Mouse (Mus musculus) embryonic stem cell, embryonic (primary cell): ENCODE results near the gene Vps9d1.

ENCODE experiments used
- CTCF ChIA-PET, 4 experiments: fragments of 300-600 bp in 2 of 4; fragments of 350-600 bp in 2 of 4; sonication (Branson Sonifier 250); formaldehyde crosslinking; loops; one replicate each; lab custom pipeline; 2022; ENCODE audit warnings: inconsistent platforms in 2 of 4; lab: Charles Lee
- POLR2A ChIA-PET, 4 experiments: fragments of 300-600 bp in 2 of 4; fragments of 350-600 bp in 2 of 4; sonication (Branson Sonifier 250); formaldehyde crosslinking; loops; one replicate each; lab custom pipeline; 2022; ENCODE audit warnings: antibody characterized with exemption in 4 of 4, inconsistent platforms in 1 of 4; lab: Charles Lee

The Vps9d1 gene

GRCm38 (mm10) chr8:123239398-123239797 is 14.8 kb downstream of the Vps9d1 start:
- CTCF ChIA-PET, result interaction anchor here in 3 of 4 experiments (0.5 to 0.7 kb wide), 6 partner anchors 7 to 902 kb away, joined by 3 to 9 read pairs (median 5); no protein-coding TSS in a partner anchor
- POLR2A ChIA-PET, result interaction anchor here in 2 of 4 experiments (1.0 to 9.1 kb wide), 8 partner anchors 11 to 134 kb away, joined by 3 to 46 read pairs (median 3); partner anchors contain the start of genes Vps9d1 (in 2 of the 2), Zfp276 (in 2 of the 2), Chmp1a (in 1 of the 2) and Spata33 (in 1 of the 2)

DNA sequence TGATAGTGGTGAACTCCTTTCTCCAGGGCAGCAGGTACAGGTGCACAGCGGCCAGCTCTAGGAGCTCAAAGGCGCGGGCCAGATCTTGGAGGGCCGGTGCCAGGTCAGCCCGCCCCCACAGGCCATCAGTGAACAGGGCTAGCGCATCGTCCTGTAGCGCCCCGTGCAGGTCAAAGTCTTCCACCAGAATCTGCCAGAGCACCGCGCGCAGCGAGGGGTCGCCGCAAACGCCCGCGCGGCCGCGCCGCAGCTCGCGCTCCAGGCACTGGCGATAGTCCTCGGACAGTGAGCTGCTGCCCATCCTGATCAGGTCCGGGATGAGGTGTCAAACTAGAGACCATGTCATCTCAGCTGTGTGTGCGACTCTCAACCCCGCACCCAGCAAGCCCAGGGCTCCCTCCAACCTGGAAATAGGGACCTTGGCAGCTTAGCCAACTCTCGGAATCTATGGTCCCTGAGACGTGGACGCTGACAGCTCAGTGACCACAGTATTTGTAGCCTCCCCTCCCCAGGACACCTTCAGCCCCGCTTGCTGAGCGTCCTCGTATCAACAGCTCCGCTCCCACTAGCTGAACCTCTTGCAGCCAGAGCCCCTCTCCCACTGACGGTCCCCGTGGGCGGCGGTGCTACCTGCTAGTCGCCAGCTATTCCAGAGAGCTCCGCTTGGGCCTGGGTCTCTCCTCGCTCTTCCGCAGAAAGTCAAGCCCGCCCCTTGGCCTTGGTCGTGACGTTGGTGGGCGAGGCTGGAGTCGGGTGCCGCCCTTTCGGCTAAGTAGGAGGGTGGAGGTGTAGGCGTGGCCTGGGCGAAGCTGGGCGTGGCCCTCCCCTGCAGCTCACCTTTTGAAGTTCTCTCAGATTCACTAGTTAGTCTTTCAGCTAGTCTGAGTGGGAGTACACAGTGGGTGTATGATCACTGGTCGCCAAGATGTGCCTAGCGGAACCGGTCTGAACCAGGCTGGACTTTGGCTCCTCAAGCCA is 18.3 kb downstream of the Vps9d1 start, which contains the start of gene Spata2l:
TSS of gene Spata2l (minus strand) at position 714 of the 978 bp plus-strand sequence.
- CTCF ChIA-PET, result interaction anchor here (0.5 to 2.0 kb wide), 24 partner anchors 9 to 1624 kb away, joined by 3 to 9 read pairs (median 4); partner anchors contain the start of genes Chmp1a (in 3 of the 4), Spata33 (in 3 of the 4), Mc1r (in 2 of the 4) and Cdk10 (in 1 of the 4)

GRCm38 (mm10) chr8:123234918-123235519 is 19.1 kb downstream of the Vps9d1 start:
- ChIA-PET CTCF (interaction anchor here in 3 of 4 experiments (0.5 to 3.5 kb wide), 8 partner anchors 11 to 172 kb away, joined by 3 to 19 read pairs (median 6); partner anchors contain the start of genes Chmp1a (in 2 of the 3), Spata33 (in 2 of the 3) and Mc1r (in 1 of the 3)), POLR2A (interaction anchor here (0.5 to 9.1 kb wide), 35 partner anchors 9 to 711 kb away, joined by 3 to 53 read pairs (median 5); partner anchors contain the start of genes Vps9d1 (in 3 of the 4), Zfp276 (in 3 of the 4), Cdk10 (in 2 of the 4) and Chmp1a (in 2 of the 4))

More for the DNA sequence above, 18.3 kb downstream of the Vps9d1 start, which contains the start of gene Spata2l:
- POLR2A ChIA-PET, result interaction anchor here (0.5 to 9.1 kb wide), 55 partner anchors 9 to 932 kb away, joined by 3 to 53 read pairs (median 4); partner anchors contain the start of genes Vps9d1 (in 4 of the 4), Zfp276 (in 4 of the 4), Chmp1a (in 3 of the 4) and Spata33 (in 3 of the 4)

DNA sequence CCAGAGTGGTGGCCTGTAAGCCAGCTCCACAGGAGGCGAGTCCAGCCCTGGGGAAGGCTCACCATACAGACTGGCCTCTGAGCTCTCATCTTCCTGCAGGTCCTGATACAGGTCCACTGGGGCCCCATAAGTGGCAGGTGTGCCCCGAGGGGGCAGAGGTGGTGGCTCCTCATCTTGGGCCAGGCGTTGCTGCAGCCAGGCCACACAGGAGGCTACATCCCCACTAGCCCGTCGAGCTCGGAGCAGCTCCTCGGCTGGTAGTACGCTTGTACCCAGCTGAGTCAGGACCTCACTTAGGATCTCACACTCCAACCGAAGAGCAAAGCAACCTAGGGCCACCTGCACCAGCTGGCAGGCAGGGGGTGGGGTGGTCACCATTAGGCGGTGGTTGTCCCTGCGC is 20.4 kb downstream of the Vps9d1 start:
- ChIA-PET POLR2A (interaction anchor here (0.5 to 9.1 kb wide), 36 partner anchors 8 to 598 kb away, joined by 3 to 53 read pairs (median 4); partner anchors contain the start of genes Vps9d1 (in 3 of the 4), Zfp276 (in 3 of the 4), Cdk10 (in 2 of the 4) and Chmp1a (in 2 of the 4)), CTCF (interaction anchor here in 3 of 4 experiments (0.6 to 3.5 kb wide), 10 partner anchors 12 to 410 kb away, joined by 3 to 19 read pairs (median 6); partner anchors contain the start of genes Chmp1a (in 1 of the 3) and Spata33 (in 1 of the 3))

- ChIA-PET CTCF (interaction anchor here in 3 of 4 experiments (0.6 to 3.5 kb wide), 15 partner anchors 9 to 411 kb away, joined by 3 to 19 read pairs (median 5); partner anchors contain the start of genes Chmp1a (in 1 of the 3), Mc1r (in 1 of the 3) and Spata33 (in 1 of the 3)), POLR2A (interaction anchor here (0.5 to 9.1 kb wide), 30 partner anchors 9 to 598 kb away, joined by 3 to 53 read pairs (median 5); partner anchors contain the start of genes Vps9d1 (in 3 of the 4), Zfp276 (in 3 of the 4), Cdk10 (in 2 of the 4) and Chmp1a (in 2 of the 4))
These were observed 20.8 kb downstream of the Vps9d1 start for GRCm38 (mm10) chr8:123233300-123233699.

GRCm38 (mm10) chr8:123232553-123232952 is 21.6 kb downstream of the Vps9d1 start:
- ChIA-PET POLR2A (interaction anchor here in 3 of 4 experiments (0.5 to 9.1 kb wide), 18 partner anchors 8 to 646 kb away, joined by 3 to 53 read pairs (median 8); partner anchors contain the start of genes Cdk10 (in 2 of the 3), Chmp1a (in 2 of the 3), Spata33 (in 2 of the 3) and Vps9d1 (in 1 of the 3)), CTCF (interaction anchor here (0.8 to 3.5 kb wide), 14 partner anchors 8 to 210 kb away, joined by 3 to 19 read pairs (median 5); partner anchors contain the start of genes Chmp1a (in 2 of the 4) and Spata33 (in 2 of the 4))

DNA sequence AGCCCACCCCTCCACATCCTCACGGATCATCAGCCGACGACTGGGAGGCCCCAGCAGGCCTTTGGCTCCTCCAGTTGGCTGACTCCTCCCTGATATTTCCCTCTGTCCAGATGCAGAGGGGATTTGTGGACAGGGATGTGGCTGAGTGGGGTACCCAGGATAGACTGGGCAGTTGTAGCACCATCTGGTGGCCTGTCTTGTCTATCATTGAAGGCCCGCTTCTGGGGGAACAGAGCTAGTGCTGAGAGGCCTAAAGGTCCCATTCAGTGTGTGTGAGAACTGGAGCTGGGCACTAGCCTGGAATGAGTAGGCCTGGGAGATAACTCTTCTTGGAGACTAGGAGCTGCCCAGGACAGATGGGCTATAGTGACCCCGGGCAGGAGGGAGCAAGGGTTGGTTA is 22.4 kb downstream of the Vps9d1 start:
- CTCF ChIA-PET, result interaction anchor here in 3 of 4 experiments (0.5 to 3.5 kb wide), 13 partner anchors 8 to 297 kb away, joined by 3 to 19 read pairs (median 4); partner anchors contain the start of genes Chmp1a (in 3 of the 3) and Spata33 (in 3 of the 3)
- POLR2A ChIA-PET, result interaction anchor here in 3 of 4 experiments (0.5 to 9.1 kb wide), 12 partner anchors 12 to 124 kb away, joined by 3 to 53 read pairs (median 5); partner anchors contain the start of genes Chmp1a (in 2 of the 3), Spata33 (in 2 of the 3), Vps9d1 (in 1 of the 3) and Zfp276 (in 1 of the 3)

DNA sequence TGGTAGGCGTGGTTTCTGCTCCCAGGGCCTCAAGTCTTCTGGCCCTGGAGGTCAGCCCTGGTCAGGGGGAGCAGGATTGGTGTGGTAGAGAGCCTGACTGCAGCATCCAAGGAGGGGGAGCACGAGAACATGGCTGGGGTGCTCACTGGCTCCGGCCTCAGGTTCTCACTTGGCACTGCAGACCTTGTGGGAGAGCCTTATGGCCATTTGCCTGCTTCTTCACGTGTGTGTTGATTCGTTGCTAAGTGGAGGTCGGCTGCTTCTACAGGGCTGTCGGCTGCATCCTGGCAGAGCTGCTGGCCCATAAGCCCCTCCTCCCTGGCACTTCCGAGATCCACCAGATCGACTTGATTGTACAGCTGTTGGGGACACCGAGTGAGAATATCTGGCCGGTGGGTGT is 23.8 kb downstream of the Vps9d1 start:
- CTCF ChIA-PET, result interaction anchor here in 1 of 4 experiments (1.5 kb wide), 1 partner anchor 18 kb away, joined by 4 read pairs; the partner anchor contains the start of genes Chmp1a and Spata33

DNA sequence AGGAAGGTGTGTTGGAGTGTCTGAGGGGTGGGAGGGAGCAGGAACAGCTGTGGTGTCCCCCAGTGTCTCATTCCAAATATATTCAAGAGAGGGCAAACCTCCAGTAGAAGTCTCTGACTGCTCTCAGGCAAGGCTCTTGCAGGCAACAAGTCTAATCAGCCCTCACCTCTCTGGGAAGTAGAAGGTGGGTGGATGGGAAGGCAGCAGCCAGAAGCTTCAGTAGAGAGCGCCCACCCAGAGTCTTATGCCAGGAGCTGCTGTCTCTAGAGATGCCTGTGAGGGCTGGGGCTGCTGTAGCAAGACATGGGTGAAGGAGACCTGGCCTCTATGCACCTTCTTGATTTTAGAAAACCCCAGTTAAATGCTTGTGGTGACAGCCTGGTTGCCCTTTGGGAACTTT is 25.7 kb downstream of the Vps9d1 start:
- POLR2A ChIA-PET, result interaction anchor here in 1 of 4 experiments (1.3 kb wide), 2 partner anchors 12 to 16 kb away, joined by 3 to 5 read pairs; partner anchors contain the start of genes Chmp1a and Spata33
- CTCF ChIA-PET, result no interaction called here

More for the DNA sequence above, 23.8 kb downstream of the Vps9d1 start:
- POLR2A ChIA-PET, result interaction anchor here in 2 of 4 experiments (1.1 to 1.6 kb wide), 2 partner anchors 9 to 124 kb away, joined by 3 to 6 read pairs; no protein-coding TSS in a partner anchor

DNA sequence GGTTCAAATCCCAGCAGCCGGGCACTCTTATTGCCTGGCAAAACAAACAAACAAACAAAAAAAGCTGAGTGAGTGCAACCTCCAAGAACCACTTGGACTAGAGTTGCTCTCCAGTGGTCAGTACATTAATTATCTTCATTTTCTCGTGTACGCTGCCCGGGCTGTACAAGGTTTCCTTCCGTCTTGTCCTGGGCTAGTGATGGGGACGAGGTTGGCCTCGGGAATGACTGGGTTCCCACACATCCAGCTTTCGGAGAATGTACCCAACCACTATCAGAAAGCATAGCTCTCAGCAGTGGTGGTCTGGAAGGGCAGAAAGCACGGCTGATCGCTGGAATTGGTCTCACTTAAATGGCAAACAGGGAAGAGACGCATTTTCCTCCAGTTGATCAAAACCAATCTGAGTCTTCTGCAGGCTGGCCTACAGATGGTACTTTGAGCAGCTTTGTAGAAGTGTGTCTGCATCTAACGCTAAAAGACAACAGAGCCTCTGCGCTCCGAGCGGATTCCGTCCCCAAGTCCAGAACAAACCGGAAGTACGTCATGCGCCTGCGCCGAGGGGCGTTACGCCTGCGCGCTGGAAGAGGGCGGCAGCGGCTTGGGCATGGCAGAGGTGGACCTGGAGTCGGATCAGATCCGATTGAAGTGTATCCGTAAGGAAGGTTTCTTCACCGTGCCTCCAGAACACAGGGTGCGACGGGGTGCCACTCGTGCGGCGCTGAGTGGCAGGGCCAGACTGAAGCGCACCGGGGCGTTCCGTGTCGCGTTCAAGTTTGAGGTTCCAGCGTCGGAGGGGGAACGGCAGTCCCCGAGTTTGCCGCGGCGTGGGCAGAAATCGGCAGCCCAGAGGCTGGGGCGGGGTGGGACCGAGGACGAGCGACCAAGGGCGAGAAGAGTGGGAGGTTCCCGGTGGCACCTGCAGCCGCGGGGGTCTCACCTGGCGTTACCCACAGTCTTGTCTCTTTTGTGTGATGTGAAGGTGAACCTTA is 29.6 kb downstream of the Vps9d1 start, which contains the start of gene Cdk10:
TSS of gene Cdk10 (plus strand) at position 565 of the 989 bp plus-strand sequence.
- POLR2A ChIA-PET, result interaction anchor here in 3 of 4 experiments (0.6 to 3.7 kb wide), 21 partner anchors 8 to 294 kb away, joined by 3 to 30 read pairs (median 4); partner anchors contain the start of genes Chmp1a (in 3 of the 3), Spata2l (in 3 of the 3), Spata33 (in 3 of the 3) and Gas8 (in 1 of the 3)

GRCm38 (mm10) chr8:123220917-123221316 is 33.2 kb downstream of the Vps9d1 start:
- POLR2A ChIA-PET, result interaction anchor here (0.5 to 2.5 kb wide), 11 partner anchors 9 to 407 kb away, joined by 3 to 16 read pairs (median 3); partner anchors contain the start of genes Spata2l (in 2 of the 4), Chmp1a (in 1 of the 4), Spata33 (in 1 of the 4) and Zfp276 (in 1 of the 4)
- CTCF ChIA-PET, result interaction anchor here in 3 of 4 experiments (0.5 to 1.3 kb wide), 8 partner anchors 8 to 769 kb away, joined by 3 to 9 read pairs (median 4); partner anchors contain the start of genes Chmp1a (in 1 of the 3) and Spata33 (in 1 of the 3)

More for the DNA sequence above, 29.6 kb downstream of the Vps9d1 start, which contains the start of gene Cdk10:
- CTCF ChIA-PET, result interaction anchor here in 3 of 4 experiments (0.6 to 1.9 kb wide), 7 partner anchors 9 to 86 kb away, joined by 3 to 6 read pairs (median 4); partner anchors contain the start of genes Chmp1a (in 2 of the 3), Spata33 (in 2 of the 3) and Spata2l (in 1 of the 3)

- ChIA-PET POLR2A (interaction anchor here in 1 of 4 experiments (1.0 kb wide), 2 partner anchors 9 to 107 kb away, joined by 3 to 4 read pairs; partner anchors contain the start of gene Cdk10), CTCF (no interaction called here)
These were observed 38.7 kb downstream of the Vps9d1 start for GRCm38 (mm10) chr8:123215430-123215829.

GRCm38 (mm10) chr8:123213118-123213772 is 40.9 kb downstream of the Vps9d1 start:
- ChIA-PET CTCF (interaction anchor here (0.7 to 2.8 kb wide), 44 partner anchors 8 to 931 kb away, joined by 3 to 40 read pairs (median 4); partner anchors contain the start of genes Spata2l (in 3 of the 4), Mc1r (in 1 of the 4), Spire2 (in 1 of the 4) and Zfpm1 (in 1 of the 4)), POLR2A (interaction anchor here (0.5 to 3.1 kb wide), 104 partner anchors 8 to 770 kb away, joined by 3 to 48 read pairs (median 4); partner anchors contain the start of genes Cdk10 (in 3 of the 4), Spata2l (in 3 of the 4), Dpep1 (in 2 of the 4) and Tcf25 (in 2 of the 4))
